Comparison of ENCODE assay signal across 25 mouse cellular contexts in the genomic region with DNA sequence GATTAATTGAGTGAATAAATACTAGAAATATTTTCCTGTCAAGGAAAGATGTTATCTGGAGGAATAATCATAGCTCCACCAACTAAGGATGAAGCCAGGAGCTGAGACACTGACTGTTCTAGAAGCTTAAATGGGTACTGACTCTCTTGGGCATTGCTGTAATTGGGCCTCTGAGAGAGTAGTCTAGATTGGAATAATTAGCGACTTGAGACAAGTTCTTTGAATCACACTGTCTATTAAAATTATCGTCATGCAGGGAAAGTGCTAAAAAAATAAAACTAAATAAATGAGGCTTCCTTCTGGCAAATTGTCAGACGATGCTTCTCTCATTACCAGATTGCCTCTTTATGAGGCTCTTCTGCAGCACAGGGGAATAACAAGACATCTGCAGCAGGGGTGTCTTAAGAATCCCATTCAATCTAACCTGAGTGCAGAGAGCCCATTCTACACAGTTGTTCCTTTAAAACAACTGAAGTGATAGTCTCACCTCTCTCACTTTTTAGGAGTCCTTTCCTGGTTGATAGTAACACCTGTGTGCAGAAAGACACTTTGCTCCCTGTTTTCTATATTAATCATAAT.
DNase-seq lines count a peak whose midpoint lies in the region; ATAC-seq and TF ChIP-seq lines count a peak whose summit lies in the region.
"Had no signal": no experiment of that assay in that cellular context is flagged by ENCODE, and none has a peak within 500 bp of the region (broad histone marks: within the 10 kb centered on the region; RNA-seq: fewer than 3 reads in every experiment).

No protein-coding gene starts in this region.

- no peak for TF ChIP-seq POLR2A in brain, embryonic 14.5 days (IDR thresholded peaks at IDR 0.05; ENCODE audit: borderline replicate concordance, extremely low read depth, insufficient read depth, insufficient read length, poor library complexity, severe bottlenecking)

- peak; percentile 52 for DNase-seq in forebrain, embryonic 14.5 days (ENCODE audit: low spot score)
- no peak for DNase-seq in forebrain, embryonic 10.5 days (ENCODE audit: extremely low spot score, low spot score)
- DNase-seq in midbrain, embryonic 11.5 days (ENCODE audit: low spot score, missing footprints) = peak; percentile 76
- peak; percentile 73 for DNase-seq in brain, embryonic 14.5 days (ENCODE audit: low read depth)
- peak; percentile 15 for DNase-seq in retina, adult 2 months (ENCODE audit: low read depth, low spot score)
- no peak for DNase-seq in gastrocnemius, adult 18-20 months (ENCODE audit: low spot score)
- DNase-seq in cerebellum, postnatal 4 days (ENCODE audit: low spot score in 2 of 2) = no peak
- DNase-seq: adrenal gland, postnatal 25 days; cerebellum, adult 11 months; cerebellum, adult 9-11 months; heart, adult 11 months; kidney, adult 8-10 months; kidney, postnatal 10 days; liver; lung, postnatal 4 days; right cerebral cortex, adult 18-20 months; thymus, adult 18-20 months; thymus, postnatal 36 days had no signal

- no peaks in the 10 kb centered on the region for H3K9me3 ChIP-seq in forebrain, embryonic 14.5 days (replicated peaks; ENCODE audit: control insufficient read depth, low read length)
- no peaks in the 10 kb centered on the region for H3K9me3 ChIP-seq in forebrain, embryonic 10.5 days
- no peaks in the 10 kb centered on the region for H3K9me3 ChIP-seq in midbrain, embryonic 11.5 days (ENCODE audit: control insufficient read depth, low read length)
- H3K9me3 ChIP-seq in midbrain, embryonic 15.5 days = no peaks in the 10 kb centered on the region
- H3K9me3 ChIP-seq: intestine, embryonic 15.5 days; limb, embryonic 10.5 days; liver, embryonic 15.5 days; lung, embryonic 15.5 days had no signal

- no peak for ATAC-seq in forebrain, embryonic 14.5 days
- ATAC-seq in midbrain, embryonic 11.5 days (ENCODE audit: low FRiP score) = no peak
- no peak; the same call in 1 of the 2 replicates for ATAC-seq in midbrain, embryonic 15.5 days (replicated peaks)
- ATAC-seq: CD4-positive, CD25-positive, alpha-beta regulatory T cell, adult 4 months; intestine, embryonic 15.5 days had no signal

- no peak for TF ChIP-seq CTCF in brain, embryonic 14.5 days (IDR thresholded peaks at IDR 0.05; ENCODE audit: borderline replicate concordance, extremely low read depth, insufficient read depth, insufficient read length)

- H3K4me2 ChIP-seq in forebrain, embryonic 14.5 days (ENCODE audit: low read length) = no peak overlapping the region
- no peak overlapping the region for H3K4me2 ChIP-seq in midbrain, embryonic 11.5 days
- H3K4me2 ChIP-seq in midbrain, embryonic 15.5 days = no peak overlapping the region
- H3K4me2 ChIP-seq: heart, embryonic 11.5 days; intestine, embryonic 15.5 days; liver, embryonic 15.5 days; lung, embryonic 15.5 days had no signal

- H3K4me3 ChIP-seq in forebrain, embryonic 14.5 days (ENCODE audit: low read depth, low read length) = no peak overlapping the region
- no peak overlapping the region for H3K4me3 ChIP-seq in forebrain, embryonic 10.5 days
- no peak overlapping the region for H3K4me3 ChIP-seq in midbrain, embryonic 11.5 days (ENCODE audit: low read depth, low read length)
- no peak overlapping the region for H3K4me3 ChIP-seq in midbrain, embryonic 15.5 days
- H3K4me3 ChIP-seq: intestine, embryonic 15.5 days; limb, embryonic 10.5 days; liver, embryonic 15.5 days; lung, embryonic 15.5 days had no signal

- no peak overlapping the region for H3K9ac ChIP-seq in forebrain, embryonic 14.5 days (ENCODE audit: low read length)
- H3K9ac ChIP-seq in midbrain, embryonic 11.5 days (ENCODE audit: low read length) = no peak overlapping the region
- H3K9ac ChIP-seq in midbrain, embryonic 15.5 days = no peak overlapping the region
- H3K9ac ChIP-seq: intestine, embryonic 15.5 days; liver, embryonic 15.5 days; lung, embryonic 15.5 days had no signal

- no peaks in the 10 kb centered on the region for H3K4me1 ChIP-seq in forebrain, embryonic 14.5 days (ENCODE audit: control insufficient read depth, insufficient read depth, low read length)
- no peaks in the 10 kb centered on the region for H3K4me1 ChIP-seq in forebrain, embryonic 10.5 days
- no peaks in the 10 kb centered on the region for H3K4me1 ChIP-seq in midbrain, embryonic 11.5 days (ENCODE audit: control insufficient read depth, insufficient read depth, low read length)
- no peaks in the 10 kb centered on the region for H3K4me1 ChIP-seq in midbrain, embryonic 15.5 days
- H3K4me1 ChIP-seq: intestine, embryonic 15.5 days; limb, embryonic 10.5 days; liver, embryonic 15.5 days; lung, embryonic 15.5 days had no signal

- 52% methylated on average over 3 of the region's 3 CpGs for WGBS in forebrain, embryonic 14.5 days
- WGBS in forebrain, embryonic 10.5 days = 87% methylated on average over 3 of the region's 3 CpGs
- whole genome bisulfite sequencing in midbrain, embryonic 11.5 days = 88% methylated on average over 3 of the region's 3 CpGs
- WGBS in midbrain, embryonic 15.5 days = 57% methylated on average over 3 of the region's 3 CpGs

- H3K27ac ChIP-seq in forebrain, embryonic 14.5 days (ENCODE audit: low read depth, low read length) = no peak overlapping the region
- no peak overlapping the region for H3K27ac ChIP-seq in forebrain, embryonic 10.5 days
- H3K27ac ChIP-seq in midbrain, embryonic 11.5 days (ENCODE audit: low read depth, low read length) = no peak overlapping the region
- H3K27ac ChIP-seq in midbrain, embryonic 15.5 days = no peak overlapping the region
- H3K27ac ChIP-seq: intestine, embryonic 15.5 days; limb, embryonic 10.5 days; liver, embryonic 15.5 days; lung, embryonic 15.5 days had no signal

- H3K27me3 ChIP-seq in forebrain, embryonic 14.5 days (replicated peaks; ENCODE audit: control insufficient read depth, insufficient read depth, low read length) = no peaks in the 10 kb centered on the region
- H3K27me3 ChIP-seq in forebrain, embryonic 10.5 days (ENCODE audit: poor library complexity, severe bottlenecking) = no peaks in the 10 kb centered on the region
- H3K27me3 ChIP-seq in midbrain, embryonic 11.5 days (ENCODE audit: control insufficient read depth, insufficient read depth, low read length) = no peaks in the 10 kb centered on the region
- H3K27me3 ChIP-seq in midbrain, embryonic 15.5 days (replicated peaks) = no peaks in the 10 kb centered on the region
- H3K27me3 ChIP-seq: intestine, embryonic 15.5 days; liver, embryonic 15.5 days; lung, embryonic 15.5 days had no signal

- no peaks in the 10 kb centered on the region for H3K36me3 ChIP-seq in forebrain, embryonic 14.5 days (ENCODE audit: control insufficient read depth, insufficient read depth, low read length)
- H3K36me3 ChIP-seq in forebrain, embryonic 10.5 days (replicated peaks) = no peaks in the 10 kb centered on the region
- no peaks in the 10 kb centered on the region for H3K36me3 ChIP-seq in midbrain, embryonic 11.5 days (ENCODE audit: control insufficient read depth, insufficient read depth, low read length)
- no peaks in the 10 kb centered on the region for H3K36me3 ChIP-seq in midbrain, embryonic 15.5 days (replicated peaks)
- H3K36me3 ChIP-seq: intestine, embryonic 15.5 days; limb, embryonic 10.5 days; liver, embryonic 15.5 days; lung, embryonic 15.5 days had no signal

Comparison
In these comparisons a context has a peak if more than half of its experiments do, and no peak if none do; other contexts are left out.
1. DNase-seq: peak in forebrain, embryonic 14.5 days (single experiment), midbrain, embryonic 11.5 days (single experiment), brain, embryonic 14.5 days (single experiment) and retina, adult 2 months (single experiment); none in forebrain, embryonic 10.5 days (single experiment), gastrocnemius, adult 18-20 months (single experiment) and cerebellum, postnatal 4 days (0 of 2).